Mouse (Mus musculus): Measurements from ENCODE around the gene Dnajc22.

Dnajc22 gene

DNA sequence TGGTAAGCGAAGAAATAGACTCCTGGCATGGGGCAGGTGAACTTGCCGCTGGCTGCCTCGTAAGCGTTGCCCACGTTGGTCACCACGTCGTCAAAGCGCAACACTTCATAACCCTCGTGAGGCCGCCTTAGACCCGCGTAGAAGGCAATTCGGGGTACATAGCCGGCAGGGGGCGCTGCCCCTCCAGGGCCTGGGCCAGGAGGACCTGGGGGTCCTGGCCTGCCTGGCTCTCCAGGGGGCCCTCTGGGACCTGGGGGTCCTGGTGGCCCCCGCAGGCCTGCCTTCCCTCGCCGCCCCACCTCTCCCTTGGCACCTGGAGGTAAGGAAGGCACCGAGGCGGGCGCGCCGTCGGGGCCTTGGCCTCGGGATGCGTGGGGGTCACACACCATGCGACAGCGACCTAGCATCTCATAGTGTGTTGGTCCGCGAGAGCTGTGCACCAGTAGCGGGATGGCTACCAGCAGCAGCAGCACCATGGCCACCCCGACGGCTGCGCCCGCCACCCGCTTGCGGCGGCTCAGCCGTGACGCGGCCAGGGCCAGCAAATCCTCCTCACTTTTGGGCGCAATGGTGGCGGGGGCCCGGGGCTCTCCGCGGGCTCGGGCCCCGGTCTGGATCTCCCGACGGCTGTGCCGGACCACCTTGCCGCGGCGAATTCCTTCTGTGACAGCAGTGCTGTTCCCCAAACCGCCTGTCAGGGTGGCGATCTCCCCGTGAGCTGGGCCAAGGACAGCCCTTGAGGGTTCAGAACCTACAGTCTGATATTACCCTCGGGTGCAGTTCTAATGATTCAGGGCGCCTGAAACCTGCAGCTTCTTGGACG, 5.5 kb upstream of the Dnajc22 start, which contains the start of gene C1ql4:
C1ql4 (minus strand) TSS at position 565 of the 823 bp plus-strand sequence.
- DNase-seq (ENCODE audit: low read depth, low spot score), result peak; percentile 41

DNA sequence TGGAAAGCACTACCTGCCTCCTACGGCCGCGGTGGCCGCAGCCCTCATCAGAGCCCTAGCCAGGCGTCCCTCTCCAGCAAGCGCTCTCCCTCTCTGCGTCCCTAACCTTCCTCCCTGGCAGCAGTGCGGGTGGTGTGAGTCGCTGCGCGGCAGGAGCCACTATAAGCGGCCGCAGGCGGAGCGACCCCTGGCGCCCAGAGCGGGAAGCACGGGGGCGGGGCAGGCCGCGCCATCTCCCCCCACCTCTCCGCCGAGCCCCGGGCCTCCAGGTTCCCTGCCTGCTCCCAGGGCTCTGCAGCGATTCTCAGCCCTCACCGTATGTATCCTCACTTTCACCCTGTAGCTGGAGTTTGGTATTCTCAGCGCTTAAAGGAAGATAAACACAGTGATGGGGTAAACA, 4.7 kb upstream of the Dnajc22 start:
- peak; percentile 86 for DNase-seq (ENCODE audit: low read depth, low spot score)

DNA sequence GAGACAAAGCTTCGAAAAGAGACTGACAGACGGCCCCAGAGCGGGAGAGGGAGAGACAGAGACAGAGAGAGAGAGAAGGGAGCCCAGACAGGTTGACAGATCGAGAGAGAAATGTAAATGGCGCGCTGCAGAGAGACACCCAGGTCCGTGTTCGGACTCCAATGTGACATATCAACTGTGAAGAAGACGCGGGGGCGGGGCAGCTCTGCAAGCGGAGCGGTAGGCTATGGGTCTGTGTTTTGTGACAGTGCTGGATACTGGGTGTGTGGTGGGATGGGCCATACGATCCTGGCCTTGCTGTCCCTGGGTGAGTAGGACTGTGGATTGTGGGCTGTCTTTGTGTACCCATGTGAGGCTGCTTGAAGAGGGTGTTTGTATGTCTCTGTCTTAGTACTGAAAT, 3.9 kb upstream of the Dnajc22 start:
- DNase-seq (ENCODE audit: low read depth, low spot score), result no peak

DNA sequence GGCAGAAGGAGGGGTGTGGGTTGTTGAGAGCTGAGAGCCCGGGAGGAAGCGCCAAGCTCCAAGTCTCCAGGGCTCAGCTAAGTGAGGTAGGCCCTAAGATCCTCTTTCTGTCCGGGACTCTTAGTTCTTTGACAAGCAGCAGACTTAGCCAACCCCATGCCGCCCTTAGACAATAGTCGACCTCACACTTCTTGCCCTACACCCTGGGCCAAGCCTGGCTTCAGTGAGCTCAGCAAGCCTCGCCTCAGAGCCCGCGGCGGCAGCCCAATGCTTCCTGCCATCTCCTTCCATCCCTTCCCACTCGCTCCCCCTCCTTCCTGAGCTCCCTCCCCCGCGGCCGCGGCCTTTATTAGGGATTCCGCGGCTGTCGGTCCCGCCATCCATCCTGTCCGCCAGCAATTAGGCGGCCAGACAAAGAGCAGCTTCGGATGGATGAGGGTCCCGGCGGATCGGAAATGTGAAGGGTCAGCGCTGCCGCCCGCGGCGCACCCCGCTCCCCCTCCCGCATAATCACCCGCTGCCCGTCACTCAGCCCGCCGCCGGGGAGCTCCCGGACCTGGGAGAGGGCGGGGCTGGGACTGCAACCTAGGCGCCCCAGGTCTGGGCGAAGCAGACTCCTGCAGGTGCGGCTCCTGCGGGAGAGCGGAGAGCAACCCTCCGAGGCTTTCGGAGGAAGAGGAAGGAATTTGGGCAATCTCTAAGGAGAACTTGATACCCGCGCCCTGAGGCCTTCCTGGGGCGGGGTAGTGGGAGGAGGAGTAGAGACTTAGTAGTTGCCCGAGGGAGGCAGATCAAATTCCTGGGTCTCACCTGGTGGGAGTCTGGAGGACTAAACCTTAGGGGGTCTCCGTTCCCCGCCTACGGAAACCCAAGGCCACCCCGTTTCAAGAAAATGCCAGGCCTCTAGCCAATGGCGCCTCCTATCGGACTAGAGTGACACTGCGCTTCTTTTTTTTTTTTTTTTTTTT, 605 bp downstream of the Dnajc22 start:
- no peak for DNase-seq (ENCODE audit: low read depth, low spot score)

DNA sequence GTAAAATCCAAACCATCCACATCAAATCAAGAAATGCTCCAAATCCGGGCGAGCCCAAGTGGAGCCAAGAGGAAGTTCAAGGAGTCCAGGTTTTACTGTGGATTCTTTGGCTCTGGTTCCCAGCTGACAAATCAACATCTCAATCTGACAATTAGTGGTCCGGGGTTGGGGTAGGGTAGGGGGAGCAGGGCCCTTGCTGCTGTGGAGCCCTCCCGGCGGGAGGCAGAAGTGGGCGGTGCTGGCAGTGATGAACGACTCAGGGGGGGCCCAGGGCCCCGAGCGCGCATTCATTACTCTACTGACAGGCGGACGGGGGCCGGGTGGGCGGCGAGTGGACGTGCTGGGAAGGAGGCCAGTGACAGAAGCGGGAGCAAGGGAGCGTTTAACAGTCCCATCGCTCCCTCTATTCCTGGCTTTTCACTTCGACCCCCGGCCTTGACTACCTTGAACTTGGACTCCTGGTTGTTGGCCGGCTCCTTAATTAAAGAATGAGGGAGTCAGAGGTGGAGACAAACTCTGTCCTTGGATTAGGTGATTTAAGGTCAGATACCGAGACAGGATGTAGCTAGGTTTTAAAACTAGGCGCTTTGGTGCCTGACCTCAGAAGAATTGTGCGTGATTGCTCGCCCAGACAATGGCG, 1.8 kb downstream of the Dnajc22 start:
- DNase-seq (ENCODE audit: low read depth, low spot score), result no peak

DNA sequence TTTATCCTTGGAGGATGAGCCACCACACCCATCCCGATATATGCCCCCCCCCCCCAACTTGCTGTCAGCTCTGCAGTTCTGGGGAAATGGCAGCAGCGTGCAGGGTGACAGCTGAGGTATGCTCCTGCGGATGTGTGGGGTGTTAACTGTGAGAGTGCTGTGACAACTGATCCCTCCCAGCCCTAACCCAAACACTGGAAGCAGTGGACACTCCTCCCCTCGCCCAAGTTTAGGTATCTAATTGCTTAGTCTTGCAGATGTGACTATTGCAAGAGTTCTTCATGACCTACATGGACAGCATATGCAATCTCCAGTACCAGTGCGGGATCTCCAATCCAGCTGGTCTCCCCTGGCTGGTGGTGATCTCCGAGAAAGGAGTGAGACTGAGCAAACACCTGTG, 2.4 kb downstream of the Dnajc22 start:
- DNase-seq (ENCODE audit: low read depth, low spot score), result no peak

DNA sequence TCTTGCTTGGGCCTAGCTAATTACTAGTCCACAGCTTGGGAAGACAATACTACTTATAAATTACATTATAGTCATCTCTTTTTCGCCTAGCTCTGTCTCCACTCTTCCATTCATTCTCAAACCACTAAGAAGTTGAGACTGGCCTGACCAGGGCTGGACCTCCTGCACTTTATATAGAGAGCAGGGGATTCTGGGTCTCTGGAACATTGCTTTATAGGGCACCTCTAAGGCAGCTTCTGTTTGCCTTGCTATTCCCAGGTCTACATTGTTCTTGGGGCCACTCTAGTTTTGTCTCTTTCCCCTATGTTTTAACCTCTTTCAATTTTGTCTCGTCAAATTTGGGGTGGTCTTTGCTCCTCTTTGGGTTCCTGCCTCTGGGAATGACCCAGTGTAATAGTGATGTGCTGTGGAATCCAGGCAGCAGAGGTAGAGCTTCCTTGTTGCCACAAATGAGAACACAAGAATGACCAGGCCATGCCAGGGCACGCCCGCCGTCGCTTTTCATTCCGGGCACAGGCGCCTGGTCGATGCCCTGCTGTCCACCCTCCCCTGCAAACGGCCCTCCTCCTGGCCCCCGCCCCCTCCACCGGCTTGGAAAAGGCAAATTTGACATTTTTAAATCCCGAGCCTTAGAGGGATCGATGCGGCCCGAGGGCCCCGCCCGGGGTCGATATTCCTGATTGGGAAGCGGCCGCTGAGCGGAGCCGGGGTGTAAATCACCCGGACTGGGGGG, 3.3 kb downstream of the Dnajc22 start:
- no peak for DNase-seq (ENCODE audit: low read depth, low spot score)

DNA sequence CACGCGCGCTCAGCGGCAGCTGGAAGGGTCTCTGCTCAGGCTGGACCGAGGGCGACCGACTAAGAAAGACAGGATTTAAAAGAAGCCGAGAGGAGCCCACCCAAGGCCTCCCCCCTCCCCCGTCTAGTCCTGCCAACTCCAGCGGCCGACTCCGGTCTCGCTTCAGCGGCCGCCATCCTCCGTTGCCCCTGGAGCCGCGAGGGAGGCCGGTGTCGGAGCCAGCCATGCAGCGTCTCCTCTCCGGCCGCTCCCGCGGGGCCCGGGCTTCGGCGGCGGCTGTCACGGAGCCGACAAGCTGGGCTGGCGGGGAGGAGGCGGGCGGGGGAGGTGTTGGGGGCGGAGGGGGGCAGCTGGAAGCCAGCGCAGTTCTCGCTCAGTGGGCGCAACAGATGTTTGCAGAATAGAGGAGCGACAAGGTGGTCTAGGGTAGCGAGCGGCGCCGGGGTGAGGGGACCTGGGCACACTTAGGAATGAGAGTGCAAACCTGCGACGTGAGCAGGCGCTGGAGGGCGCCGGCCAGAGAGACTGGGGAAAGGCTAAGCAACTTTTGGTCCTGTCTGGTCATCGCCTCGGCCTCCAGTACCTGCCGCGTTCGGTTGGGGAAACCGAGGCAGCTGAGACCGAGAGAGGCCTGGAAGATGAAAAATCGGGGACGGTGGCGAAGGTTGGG, 4.0 kb downstream of the Dnajc22 start:
- no peak for DNase-seq (ENCODE audit: low read depth, low spot score)

DNA sequence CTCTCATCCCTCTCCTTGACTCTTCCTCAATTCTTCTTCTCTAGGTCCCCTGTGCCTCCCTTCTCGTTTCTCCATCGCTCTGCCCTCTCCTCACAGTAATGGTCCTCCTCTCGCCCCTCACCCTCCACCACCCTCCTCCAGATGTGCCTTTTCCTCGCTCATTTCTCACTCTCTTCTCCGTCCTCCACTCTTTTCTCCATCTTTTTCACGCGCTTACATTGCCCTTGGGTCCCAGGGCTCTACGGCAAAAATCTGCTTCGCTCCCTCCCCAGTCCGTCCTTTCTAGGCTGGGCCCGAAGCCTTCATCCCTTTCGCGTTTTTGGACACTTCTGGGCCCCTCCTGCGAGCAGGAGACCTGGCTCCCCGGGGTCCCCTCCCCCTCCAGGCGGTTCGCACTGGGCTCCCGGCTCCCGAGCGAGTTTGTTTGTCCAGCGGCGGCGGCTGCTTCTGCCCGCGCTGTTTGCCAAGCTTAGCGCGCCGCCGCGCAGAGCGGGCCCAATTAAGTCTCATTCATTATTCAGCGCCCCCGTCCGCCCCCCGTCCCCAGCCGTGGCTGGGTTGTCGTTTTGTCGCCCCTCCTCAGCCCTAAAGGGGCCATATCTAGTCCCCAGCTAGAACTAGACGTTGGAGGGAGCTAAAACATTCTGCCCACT, 5.0 kb downstream of the Dnajc22 start:
- DNase-seq (ENCODE audit: low read depth, low spot score), result no peak

DNA sequence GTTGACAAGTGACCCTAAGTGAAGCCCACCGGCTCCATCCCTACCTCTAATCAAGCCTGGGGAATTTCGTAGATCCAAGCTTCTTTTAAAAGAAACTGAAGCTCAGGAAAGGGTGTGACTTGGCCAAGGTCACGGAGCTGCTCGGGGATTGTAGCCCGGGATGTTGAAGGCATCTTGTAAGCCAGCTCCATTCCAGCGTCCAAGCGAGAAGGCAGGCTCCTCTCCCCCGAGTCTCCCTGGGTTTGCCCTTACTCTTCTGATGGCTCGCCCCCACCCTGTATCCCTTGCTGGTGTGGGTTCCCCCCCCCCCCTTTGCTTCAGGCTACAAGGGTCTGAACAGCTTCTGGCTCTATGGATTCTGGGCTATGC, 5.5 kb downstream of the Dnajc22 start:
- DNase-seq (ENCODE audit: low read depth, low spot score), result no peak

DNA sequence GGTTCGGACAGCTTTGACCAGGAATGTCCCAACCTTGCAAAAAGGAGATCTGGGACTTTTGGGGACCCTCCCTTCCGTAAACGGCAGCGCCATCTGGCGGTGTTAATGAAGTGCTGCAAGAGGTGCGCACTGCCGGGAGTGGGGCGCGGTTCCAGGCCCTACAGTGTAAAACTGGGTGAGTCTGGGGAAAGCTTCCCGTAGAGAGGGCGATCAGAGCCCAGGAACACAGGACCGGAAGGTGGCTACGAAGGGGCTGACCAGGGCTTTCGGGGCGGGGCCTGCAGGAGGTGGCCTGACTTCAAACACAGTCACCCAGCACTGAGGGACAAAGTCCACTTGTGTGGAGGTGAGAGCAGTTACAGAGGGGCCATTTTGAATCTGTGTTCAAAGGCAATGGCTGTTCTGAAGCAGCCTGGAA, 6.2 kb downstream of the Dnajc22 start:
- peak; percentile 24 for DNase-seq (ENCODE audit: low read depth, low spot score)

DNA sequence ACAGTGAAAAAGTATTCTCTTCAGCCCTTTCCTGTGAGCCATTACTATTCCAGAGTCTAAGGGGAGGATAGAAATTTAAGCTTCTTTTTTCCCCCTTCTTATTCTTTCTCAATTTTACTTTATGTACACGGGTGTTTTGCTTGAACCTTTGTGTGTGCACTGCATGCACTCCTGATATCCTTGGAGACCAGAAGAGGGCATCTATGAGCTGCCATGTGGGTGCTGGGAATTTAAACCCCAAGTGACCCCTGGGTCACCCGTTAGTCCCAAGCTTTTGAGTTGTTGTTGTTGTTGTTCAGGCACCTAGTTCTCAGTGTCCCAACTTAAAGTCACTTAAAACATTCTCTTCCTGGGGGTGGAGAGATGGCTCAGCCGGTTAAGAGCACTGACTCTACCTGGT, 7.0 kb downstream of the Dnajc22 start:
- DNase-seq (ENCODE audit: low read depth, low spot score), result no peak

DNA sequence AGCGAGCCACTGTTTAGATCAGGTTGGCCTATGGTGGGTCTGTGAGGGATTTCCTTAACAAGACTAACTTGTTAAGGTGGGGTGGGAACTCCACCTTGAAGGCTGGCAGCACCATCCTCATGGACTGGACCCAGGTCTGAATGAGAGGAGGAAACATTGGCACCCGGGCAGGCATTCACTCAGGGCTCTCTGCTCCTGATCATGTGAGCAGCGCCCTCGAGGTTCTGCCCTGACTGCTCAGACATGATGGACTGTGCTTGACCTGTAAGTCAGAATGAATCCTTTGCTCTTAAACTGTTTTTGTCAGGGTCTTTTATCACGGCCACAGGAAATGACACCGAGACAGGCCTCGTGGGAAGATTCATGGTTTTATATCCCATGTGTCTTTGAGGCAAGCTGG, 12.3 kb downstream of the Dnajc22 start:
- no peak for DNase-seq (ENCODE audit: low read depth, low spot score)

DNA sequence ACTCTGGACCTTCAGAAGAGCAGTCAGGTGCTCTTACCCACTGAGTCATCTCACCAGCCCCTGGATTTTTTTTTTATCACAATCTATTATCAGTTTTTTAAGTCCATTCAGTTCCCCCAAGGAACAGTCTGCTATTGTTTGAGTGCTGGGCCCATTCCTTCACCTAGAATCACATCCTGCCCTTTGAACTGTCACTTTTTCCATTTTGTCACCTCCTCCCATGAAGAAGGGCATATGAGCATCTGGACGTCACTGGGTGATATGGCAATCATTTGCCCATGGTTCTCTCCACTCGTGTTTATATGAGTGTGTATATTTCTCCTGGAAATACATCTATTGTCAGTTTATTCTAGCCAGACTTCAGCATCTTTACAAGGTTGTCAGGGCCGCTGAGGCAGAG, 14.9 kb downstream of the Dnajc22 start:
- DNase-seq (ENCODE audit: low read depth, low spot score), result peak; percentile 70

DNA sequence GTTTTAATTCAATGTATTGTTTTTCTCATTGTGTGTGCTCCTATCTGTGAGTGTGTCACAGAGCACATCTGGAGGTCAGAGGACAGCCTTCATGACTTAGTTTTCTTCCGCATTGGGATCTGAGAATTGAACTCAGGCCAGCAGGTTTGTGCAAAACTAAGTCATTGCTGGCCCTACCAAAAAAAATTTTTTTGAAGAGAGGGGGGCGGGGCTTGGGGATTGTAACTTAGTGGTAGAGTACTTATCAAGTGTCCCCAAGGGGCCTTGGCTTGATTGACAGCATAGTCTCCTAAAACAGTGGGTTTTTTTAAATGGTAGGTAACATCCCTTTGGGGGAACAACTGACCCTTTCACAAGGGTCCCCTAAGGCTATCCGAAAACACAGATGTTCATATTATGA, 18.2 kb downstream of the Dnajc22 start:
- DNase-seq (ENCODE audit: low read depth, low spot score), result no peak

DNA sequence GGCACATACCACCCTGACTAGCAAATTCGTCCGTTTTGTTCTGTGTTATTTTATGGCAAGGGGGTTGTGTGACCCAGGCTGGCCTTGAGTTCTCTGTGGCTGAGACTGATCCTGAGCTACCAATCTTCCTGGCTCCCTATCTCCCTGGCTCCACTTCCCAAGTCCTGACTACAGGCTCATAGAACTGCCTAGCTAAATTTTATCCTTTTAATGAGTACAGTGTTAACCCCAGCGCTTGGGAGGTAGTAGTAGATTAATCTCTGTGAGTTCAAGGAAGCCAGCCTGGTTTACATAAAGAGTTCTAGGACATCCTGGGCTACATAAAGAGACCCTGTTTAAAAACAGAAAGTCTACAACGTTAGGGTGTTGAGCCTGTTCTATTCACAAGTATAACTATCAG, 18.8 kb downstream of the Dnajc22 start:
- DNase-seq (ENCODE audit: low read depth, low spot score), result no peak

DNA sequence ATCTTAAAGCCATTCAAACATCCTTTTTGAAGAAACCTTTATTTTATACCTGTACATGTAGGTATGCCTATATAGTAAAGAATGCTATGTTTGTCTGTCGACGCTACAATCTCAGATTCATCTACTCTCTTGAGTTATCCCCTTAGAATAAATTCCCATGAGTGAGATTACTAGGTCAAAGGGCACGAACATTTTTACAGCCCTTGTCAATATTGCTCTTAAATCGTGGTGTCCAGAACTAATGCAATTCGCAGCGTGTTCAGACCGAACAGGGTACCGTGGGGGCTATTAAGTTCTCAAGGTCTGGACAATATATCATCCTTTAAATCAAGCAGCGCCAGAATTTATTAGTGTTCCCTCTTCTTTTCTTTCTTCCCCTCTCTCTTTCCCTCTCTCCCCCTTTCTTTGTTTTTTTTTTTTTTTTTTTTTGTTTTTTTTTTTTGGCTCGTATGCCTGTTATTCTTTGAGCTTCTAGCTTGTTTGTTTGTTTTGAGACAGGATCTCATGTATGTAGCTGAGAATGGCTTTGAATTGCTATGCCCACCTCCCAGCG, 19.9 kb downstream of the Dnajc22 start:
- no peak for DNase-seq (ENCODE audit: low read depth, low spot score)

DNA sequence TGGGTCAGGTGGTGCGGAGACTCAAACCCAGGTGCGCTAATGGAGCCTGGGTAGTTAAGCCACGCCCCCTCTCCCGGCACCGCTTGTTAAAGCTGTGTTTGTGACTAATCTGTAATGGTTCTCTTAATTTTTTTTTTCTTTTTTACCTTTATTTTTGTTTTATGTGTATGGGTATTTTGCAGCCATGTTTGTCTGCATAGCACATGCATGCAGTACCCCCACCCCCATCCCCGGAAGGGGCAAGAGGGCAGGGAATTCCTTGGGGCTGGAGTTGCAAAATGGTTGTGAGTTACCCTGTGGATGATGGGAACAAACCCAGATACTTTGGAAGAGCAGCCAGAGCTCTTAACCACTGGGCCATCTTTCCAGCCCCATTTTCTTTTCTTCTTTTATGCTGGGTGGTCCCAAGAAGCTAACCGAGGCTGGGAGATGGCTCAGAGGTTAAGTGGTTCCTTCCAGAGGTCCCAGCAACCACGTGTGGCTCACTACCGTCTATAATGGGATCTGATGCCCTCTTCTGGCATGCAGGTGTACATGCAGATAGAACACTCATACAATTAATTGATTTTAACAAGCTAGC, 20.5 kb downstream of the Dnajc22 start:
- peak; percentile 42 for DNase-seq (ENCODE audit: low read depth, low spot score)

DNA sequence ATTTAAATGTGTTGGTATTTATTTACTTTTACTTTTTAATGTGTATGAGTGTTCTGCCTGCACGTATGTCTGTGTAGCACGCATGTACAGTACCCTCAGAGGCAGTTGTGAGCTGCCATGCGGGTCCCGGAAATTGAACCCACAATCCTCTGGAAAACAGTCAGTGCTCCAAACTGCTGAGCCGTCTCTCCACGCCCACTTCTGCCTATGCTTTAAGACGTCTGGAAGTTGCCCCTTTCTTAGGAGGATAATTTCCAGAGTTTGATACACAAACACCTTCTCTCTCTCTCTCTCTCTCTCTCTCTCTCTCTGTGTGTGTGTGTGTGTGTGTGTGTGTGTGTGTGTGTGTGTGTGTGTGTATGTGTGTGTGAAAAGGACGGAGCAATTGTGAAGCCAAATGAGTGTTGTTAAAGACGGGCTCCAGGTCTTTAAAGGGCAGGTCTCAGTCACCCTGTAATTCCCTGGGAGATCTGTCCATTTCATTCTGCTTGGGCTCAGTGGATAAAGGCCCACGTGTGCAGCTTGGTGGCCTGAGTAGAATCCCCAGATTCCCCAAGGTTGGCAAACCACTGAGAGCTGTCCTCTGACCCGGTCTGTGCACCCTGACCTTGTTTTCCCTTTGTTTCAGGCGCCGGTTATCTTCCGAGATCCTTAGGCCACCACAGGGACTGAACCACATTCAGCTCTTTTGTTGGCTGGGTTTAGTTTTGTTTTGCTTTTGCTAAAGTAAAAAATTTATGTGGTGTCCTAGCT, 21.5 kb downstream of the Dnajc22 start:
- no peak for DNase-seq (ENCODE audit: low read depth, low spot score)
